8 mouse cellular contexts compared by ENCODE assay signal in the genomic region with DNA sequence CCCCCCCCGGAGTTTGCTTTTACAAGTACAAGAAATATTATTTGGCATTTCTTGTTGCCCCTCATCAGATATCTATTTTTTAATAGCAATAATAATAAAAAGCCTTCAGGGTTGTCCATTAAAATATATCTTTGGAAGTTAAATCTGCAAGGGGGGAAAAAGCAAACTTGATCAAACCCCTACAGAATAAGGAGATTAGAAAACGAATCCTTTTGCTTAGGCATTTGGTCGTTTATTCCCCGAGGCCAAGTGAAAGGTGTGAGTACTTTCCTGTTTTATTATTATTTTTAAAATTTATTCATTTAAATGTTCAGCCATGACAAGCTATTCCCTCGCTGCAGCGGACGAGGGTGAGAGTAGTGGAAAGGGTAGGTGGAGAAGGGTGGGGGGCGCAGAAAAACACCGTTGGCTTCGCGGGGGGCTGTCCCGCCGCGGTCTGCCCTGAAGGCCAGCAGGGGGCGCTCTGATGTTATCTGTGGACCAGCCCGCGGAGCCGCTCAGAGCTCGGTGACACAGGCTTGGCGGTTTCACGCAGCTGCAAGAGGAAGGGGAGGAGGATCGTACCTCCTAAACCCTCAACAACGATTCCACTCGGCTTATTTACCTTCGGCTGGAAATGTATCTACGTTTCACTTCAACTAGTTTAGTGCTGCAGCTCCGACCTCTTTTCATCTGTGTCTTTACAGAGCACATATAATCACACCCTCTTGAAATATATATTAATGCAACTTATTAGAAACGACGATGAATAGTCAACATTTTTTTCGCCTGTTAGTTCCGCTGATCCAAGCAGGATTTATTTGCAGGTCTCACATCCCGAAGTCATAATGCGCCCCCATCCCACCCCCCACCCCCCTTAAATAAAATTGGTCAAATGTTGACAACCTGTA.
DNase-seq lines count a peak whose midpoint lies in the region; ATAC-seq and TF ChIP-seq lines count a peak whose summit lies in the region.

No protein-coding gene starts in this region.

- H3K4me1 ChIP-seq in cortical plate, adult 2 months (ENCODE audit: control insufficient read depth, insufficient read depth, low read length), result 0 out of 2 replicates have a peak, but pooled peaks cover 1% of the 10 kb centered on the region
- H3K4me1 ChIP-seq in intestine, embryonic 15.5 days (replicated peaks), result peaks cover 30% of the 10 kb centered on the region

- DNase-seq in adrenal gland, adult (ENCODE audit: inconsistent age in 2 of 2, low spot score in 1 of 2), result peak; percentile 91 to 96
- peak; percentile 57 to 76 for DNase-seq in gastrocnemius, postnatal 36 days
- DNase-seq in left cerebral cortex, postnatal 10 days (ENCODE audit: extremely low spot score in 1 of 2, low spot score in 2 of 2), result peak; percentile 85 to 89
- DNase-seq in right cerebral cortex, postnatal 14 days, result peak; percentile 94
- DNase-seq in yolk sac, embryonic 10.5 days (ENCODE audit: low spot score), result peak; percentile 76

- 0 out of 2 replicates have a peak, but pooled peaks have one; percentile 32 for TF ChIP-seq POLR2A in cortical plate, adult 2 months (IDR thresholded peaks at IDR 0.05; ENCODE audit: extremely low read depth, insufficient read depth, low read length)

- H3K4me2 ChIP-seq in intestine, embryonic 15.5 days (replicated peaks), result peak overlapping the region; percentile 56

- H3K27ac ChIP-seq in cortical plate, adult 2 months (ENCODE audit: insufficient read depth, low read length), result no peak overlapping the region
- H3K27ac ChIP-seq in intestine, embryonic 15.5 days, result no peak overlapping the region

- intact Hi-C loops in gastrocnemius, postnatal 36 days (cut with DNase I), result loop anchor here (5.0 kb wide), 2 partner anchors 212 to 247 kb away; partner anchors contain the start of gene Meis2
- intact Hi-C loops in left cerebral cortex, postnatal 10 days (cut with DNase I), result loop anchor here (2.0 to 10.0 kb wide), 5 partner anchors 213 to 1233 kb away; no protein-coding TSS in a partner anchor

- H3K36me3 ChIP-seq in intestine, embryonic 15.5 days, result no peaks in the 10 kb centered on the region

- H3K9me3 ChIP-seq in intestine, embryonic 15.5 days, result no peaks in the 10 kb centered on the region

- H3K27me3 ChIP-seq in intestine, embryonic 15.5 days (replicated peaks), result peaks cover 19% of the 10 kb centered on the region

- peak; percentile 73 for ATAC-seq in intestine, embryonic 15.5 days
- peak; percentile 89 for ATAC-seq in megakaryocyte progenitor cell, adult 5-6 weeks (replicated peaks; ENCODE audit: poor library complexity)

- no peak overlapping the region for H3K9ac ChIP-seq in intestine, embryonic 15.5 days

- peak overlapping the region; percentile 27; the same call in 1 of the 2 replicates for H3K4me3 ChIP-seq in cortical plate, adult 2 months (ENCODE audit: insufficient read depth, low read length)
- H3K4me3 ChIP-seq in intestine, embryonic 15.5 days (replicated peaks), result peak overlapping the region; percentile 24

- WGBS in intestine, embryonic 15.5 days, result 1% methylated on average over 33 of the region's 33 CpGs

- peak; percentile 59 for TF ChIP-seq CTCF in cortical plate, adult 2 months (IDR thresholded peaks at IDR 0.05; ENCODE audit: extremely low read depth, insufficient read depth, low read length)
